10 mouse cellular contexts compared by ENCODE assay signal in genomic region chr13:30786235-30787035, GRCm38 (mm10). TPM values are rescaled to one million over a fixed set of nuclear protein-coding genes. Genes with fewer than 3 reads are reported as not detected.
A peak's percentile ranks its signal among the peaks of the same experiment; 100 is the strongest.
DNase-seq lines count a peak whose midpoint lies in the region; ATAC-seq lines count a peak whose summit lies in the region.
"Had no signal": no experiment of that assay in that cellular context is flagged by ENCODE, and none has a peak within 500 bp of the region (broad histone marks: within the 10 kb centered on the region; RNA-seq: fewer than 3 reads in every experiment).

No protein-coding gene starts in this region.

- no peak overlapping the region for H3K4me3 ChIP-seq in midbrain, embryonic 10.5 days
- H3K4me3 ChIP-seq in midbrain, embryonic 11.5 days (ENCODE audit: low read depth, low read length): no peak overlapping the region
- H3K4me3 ChIP-seq in kidney, embryonic 16.5 days (ENCODE audit: low read length): no peak overlapping the region
- no peak overlapping the region for H3K4me3 ChIP-seq in heart, embryonic 11.5 days (ENCODE audit: low read depth, low read length)
- H3K4me3 ChIP-seq: heart, embryonic 15.5 days had no signal

- no peaks in the 10 kb centered on the region for H3K36me3 ChIP-seq in midbrain, embryonic 10.5 days
- H3K36me3 ChIP-seq in midbrain, embryonic 11.5 days (ENCODE audit: control insufficient read depth, insufficient read depth, low read length): no peaks in the 10 kb centered on the region
- no peaks in the 10 kb centered on the region for H3K36me3 ChIP-seq in kidney, embryonic 16.5 days (ENCODE audit: insufficient read depth, low read length)
- no peaks in the 10 kb centered on the region for H3K36me3 ChIP-seq in heart, embryonic 11.5 days (ENCODE audit: control insufficient read depth, insufficient read depth, low read length)
- H3K36me3 ChIP-seq: heart, embryonic 15.5 days had no signal

- intact Hi-C loops in left cerebral cortex, postnatal 10 days (cut with DNase I): no loop called here

- DNase-seq in midbrain, embryonic 10.5 days (ENCODE audit: low spot score): no peak
- DNase-seq in midbrain, embryonic 11.5 days (ENCODE audit: low spot score, missing footprints): no peak
- peak; percentile 42 to 64 for DNase-seq in frontal cortex, postnatal 14 days (ENCODE audit: low spot score in 2 of 2)
- DNase-seq in left cerebral cortex, postnatal 10 days (ENCODE audit: extremely low spot score in 1 of 2, low spot score in 2 of 2): peak; percentile 9 to 39
- DNase-seq in thymus, adult 18-20 months: peak; percentile 42 to 70
- no peak for DNase-seq in embryo, embryonic 9.5 days (ENCODE audit: extremely low spot score)

- WGBS in midbrain, embryonic 10.5 days: 85% methylated on average over 5 of the region's 5 CpGs
- 81% methylated on average over 5 of the region's 5 CpGs for WGBS in midbrain, embryonic 11.5 days
- WGBS in kidney, embryonic 16.5 days: 70% methylated on average over 5 of the region's 5 CpGs
- 65% methylated on average over 5 of the region's 5 CpGs for WGBS in heart, embryonic 11.5 days (ENCODE audit: insufficient replicate concordance)

- peaks cover 19% of the 10 kb centered on the region for H3K4me1 ChIP-seq in midbrain, embryonic 10.5 days
- no peaks in the 10 kb centered on the region for H3K4me1 ChIP-seq in midbrain, embryonic 11.5 days (ENCODE audit: control insufficient read depth, insufficient read depth, low read length)
- H3K4me1 ChIP-seq in kidney, embryonic 16.5 days (ENCODE audit: insufficient read depth, low read length): no peaks in the 10 kb centered on the region
- H3K4me1 ChIP-seq in heart, embryonic 11.5 days (ENCODE audit: control insufficient read depth, insufficient read depth, low read length): peaks cover 15% of the 10 kb centered on the region

- H3K9ac ChIP-seq in midbrain, embryonic 11.5 days (ENCODE audit: low read length): no peak overlapping the region
- no peak overlapping the region for H3K9ac ChIP-seq in kidney, embryonic 16.5 days (replicated peaks; ENCODE audit: low read length)
- no peak overlapping the region for H3K9ac ChIP-seq in heart, embryonic 11.5 days (ENCODE audit: low read depth, low read length)
- H3K9ac ChIP-seq: heart, embryonic 15.5 days had no signal

- no peak overlapping the region for H3K4me2 ChIP-seq in midbrain, embryonic 11.5 days
- H3K4me2 ChIP-seq in kidney, embryonic 16.5 days (replicated peaks; ENCODE audit: low read depth, low read length): no peak overlapping the region
- H3K4me2 ChIP-seq in heart, embryonic 11.5 days: no peak overlapping the region
- H3K4me2 ChIP-seq: heart, embryonic 15.5 days had no signal

- H3K27me3 ChIP-seq in midbrain, embryonic 10.5 days (ENCODE audit: low read depth, poor library complexity, severe bottlenecking): no peaks in the 10 kb centered on the region
- H3K27me3 ChIP-seq in midbrain, embryonic 11.5 days (ENCODE audit: control insufficient read depth, insufficient read depth, low read length): no peaks in the 10 kb centered on the region
- no peaks in the 10 kb centered on the region for H3K27me3 ChIP-seq in kidney, embryonic 16.5 days (ENCODE audit: insufficient read depth, low read length)
- no peaks in the 10 kb centered on the region for H3K27me3 ChIP-seq in heart, embryonic 11.5 days (ENCODE audit: control insufficient read depth, insufficient read depth, low read length)
- H3K27me3 ChIP-seq: heart, embryonic 15.5 days had no signal

- no peak for ATAC-seq in midbrain, embryonic 11.5 days (ENCODE audit: low FRiP score)
- no peak for ATAC-seq in kidney, embryonic 16.5 days (ENCODE audit: low FRiP score, low TSS enrichment)
- no peak for ATAC-seq in heart, embryonic 11.5 days (replicated peaks; ENCODE audit: insufficient number of reproducible peaks, low FRiP score, low TSS enrichment)

- no peaks in the 10 kb centered on the region for H3K9me3 ChIP-seq in midbrain, embryonic 10.5 days (replicated peaks)
- no peaks in the 10 kb centered on the region for H3K9me3 ChIP-seq in midbrain, embryonic 11.5 days (ENCODE audit: control insufficient read depth, low read length)
- no peaks in the 10 kb centered on the region for H3K9me3 ChIP-seq in kidney, embryonic 16.5 days (ENCODE audit: low read length)
- no peaks in the 10 kb centered on the region for H3K9me3 ChIP-seq in heart, embryonic 11.5 days (replicated peaks; ENCODE audit: control insufficient read depth, low read length)
- H3K9me3 ChIP-seq: heart, embryonic 15.5 days had no signal

- 0 out of 2 replicates have a peak overlapping the region, but pooled peaks have one; percentile 23 for H3K27ac ChIP-seq in midbrain, embryonic 10.5 days (replicated peaks)
- H3K27ac ChIP-seq in midbrain, embryonic 11.5 days (ENCODE audit: low read depth, low read length): no peak overlapping the region
- no peak overlapping the region for H3K27ac ChIP-seq in kidney, embryonic 16.5 days (ENCODE audit: low read length)
- H3K27ac ChIP-seq in heart, embryonic 11.5 days (ENCODE audit: low read depth, low read length): no peak overlapping the region
- H3K27ac ChIP-seq: heart, embryonic 15.5 days had no signal

RNA-seq across cellular contexts. Expression of gene Irf4, which starts 37.4 kb away (rescaled TPM):
- 0.04 TPM in 1 of 2 replicates, not detected in the other for polyA plus RNA-seq in midbrain, embryonic 10.5 days (2016; fragmentation: Nextera tagmentation; extraction: Ambion mirVana)
- 0.03 and 0.04 TPM in 2 replicates for polyA plus RNA-seq in midbrain, embryonic 11.5 days (2014; fragmentation: Nextera tagmentation; extraction: Ambion mirVana)
- under 1 TPM in 1 of 2 experiments, not detected in 1; 0.16 TPM for total RNA-seq in left cerebral cortex, postnatal 10 days (2021)
- polyA plus RNA-seq in kidney, embryonic 16.5 days (2015; fragmentation: Nextera tagmentation; extraction: Ambion mirVana): 0.15 and 0.22 TPM in 2 replicates
- 0.03 TPM in 1 of 2 replicates, not detected in the other for polyA plus RNA-seq in heart, embryonic 11.5 days (2014; fragmentation: Nextera tagmentation; extraction: Ambion mirVana)
- polyA plus RNA-seq: neural tube, embryonic 11.5 days had no signal

Comparison
In these comparisons a context has a peak if more than half of its experiments do, and no peak if none do; other contexts are left out.
1. DNase-seq: peak in frontal cortex, postnatal 14 days (2 of 2), left cerebral cortex, postnatal 10 days (2 of 2) and thymus, adult 18-20 months (2 of 2); none in midbrain, embryonic 10.5 days (single experiment), midbrain, embryonic 11.5 days (single experiment) and embryo, embryonic 9.5 days (single experiment).